Mouse (Mus musculus) hindbrain, embryonic 11.5 days (tissue): Measurements from ENCODE around the gene Gm20716. TPM values are rescaled to one million over a fixed set of nuclear protein-coding genes. Genes with fewer than 3 reads are reported as not detected.

Experiments used
- ATAC-seq: fragments of 200-750 bp; cut with Nextera tagmentation; 2 replicates; pipeline ENCODE4 v1.8.0; 2017; ENCODE audit warnings: mild to moderate bottlenecking, moderate TSS enrichment, moderate library complexity; ENCODE audit not compliant: low FRiP score
- DNase-seq: peaks from one replicate; pipeline ENCODE4 v3.0.0-alpha.2; 2015; ENCODE audit warnings: low spot score
- H3K27ac ChIP-seq: fragments of 300-500 bp; sonication (generic); 2 replicates; pipeline ENCODE4 v1.5.1; 2014; ENCODE audit warnings: mild to moderate bottlenecking, low read depth, low read length
- H3K27me3 ChIP-seq: fragments of 300-500 bp; sonication (generic); 2 replicates; pipeline ENCODE4 v1.6.1; 2014; ENCODE audit warnings: mild to moderate bottlenecking, low read length, moderate library complexity, mixed read lengths; ENCODE audit not compliant: control insufficient read depth, insufficient read depth
- H3K36me3 ChIP-seq: fragments of 300-500 bp; sonication (generic); 2 replicates; pipeline ENCODE4 v1.6.1; 2014; ENCODE audit warnings: mild to moderate bottlenecking, low read length, moderate library complexity, mixed read lengths; ENCODE audit not compliant: control insufficient read depth, insufficient read depth
- H3K4me1 ChIP-seq: fragments of 300-500 bp; sonication (generic); replicated peaks from 2 replicates; pipeline ENCODE4 v1.6.1; 2014; ENCODE audit warnings: low read length, mixed read lengths; ENCODE audit not compliant: control insufficient read depth, insufficient read depth
- H3K4me2 ChIP-seq: fragments of 300-500 bp; sonication (generic); replicated peaks from 2 replicates; pipeline ENCODE4 v1.6.1; 2014; ENCODE audit warnings: mild to moderate bottlenecking, low read depth, low read length
- H3K4me3 ChIP-seq: fragments of 300-500 bp; sonication (generic); 2 replicates; pipeline ENCODE4 v1.5.1; 2014; ENCODE audit warnings: low read depth, low read length
- H3K9ac ChIP-seq: fragments of 300-500 bp; sonication (generic); 2 replicates; pipeline ENCODE4 v1.6.1; 2014; ENCODE audit warnings: low read depth, low read length
- H3K9me3 ChIP-seq: fragments of 300-500 bp; sonication (generic); 2 replicates; pipeline ENCODE4 v1.6.1; 2016; ENCODE audit warnings: low read length; ENCODE audit not compliant: control insufficient read depth
- WGBS: fragments of 180-500 bp; shearing (Covaris S2); extraction: QIAGEN DNeasy Blood & Tissue Kit; methylation state at CpG from one replicate; pipeline ENCODE4 v1.1.7; 2014; 5-methylcytosine and 5-hydroxymethylcytosine counted together
- polyA plus RNA-seq: library from polyadenylated mRNA; unstranded; fragments of >200 nt; fragmentation: Nextera tagmentation; extraction: Ambion mirVana; gene quantifications from 2 replicates; pipeline ENCODE4 v1.2.1, GENCODE M21; 2014

Gene Gm20716
- polyA plus RNA-seq, 1 experiment from 2014 or later = 31.3 TPM

DNA sequence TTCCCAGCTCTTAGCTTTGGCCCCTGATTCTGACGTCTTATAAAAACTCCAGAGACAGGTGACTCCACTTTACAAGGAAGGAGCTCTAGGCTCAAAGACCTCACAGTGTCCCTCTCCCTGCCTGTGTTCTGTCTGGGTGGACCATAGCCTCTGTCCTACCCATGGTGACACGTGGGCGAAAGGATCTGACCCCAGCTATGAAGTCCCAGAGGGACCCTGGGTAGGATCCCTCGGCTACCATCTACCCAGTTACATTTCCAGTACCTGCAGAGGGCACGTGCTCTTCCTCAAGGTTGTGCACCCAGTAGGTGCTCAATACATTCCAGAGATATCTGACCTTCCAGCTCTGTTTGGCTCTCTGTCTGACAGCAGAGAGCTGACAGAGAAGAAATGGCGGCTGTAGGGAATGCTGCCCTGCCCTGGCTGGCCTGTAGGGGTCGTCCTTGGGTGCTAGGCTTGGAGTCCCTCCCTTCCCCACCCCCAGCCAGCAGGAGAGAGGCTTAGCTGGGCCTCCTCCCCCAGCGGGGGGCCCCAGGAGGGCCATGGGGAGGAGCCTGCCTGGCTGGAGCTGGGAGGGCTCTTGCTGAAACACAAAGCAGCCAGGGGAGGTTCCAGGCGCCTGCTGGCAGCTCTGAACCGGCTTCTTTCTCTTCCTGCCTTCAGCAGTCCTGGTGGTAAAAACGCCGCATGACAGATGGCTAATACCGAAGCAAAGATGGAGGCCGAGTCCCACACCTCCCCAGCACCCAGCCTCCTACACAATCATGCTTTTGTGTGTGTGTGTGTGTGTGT lies 75.9 kb downstream of the Gm20716 start:
- Histone ChIP-seq H3K9ac (peak overlapping the region; percentile 31; the same call in 1 of the 2 replicates), H3K4me3 (no peak overlapping the region), H3K4me2 (0 out of 2 replicates have a peak overlapping the region, but pooled peaks have one; percentile 0), H3K27ac (peak overlapping the region; percentile 48; the same call in 1 of the 2 replicates), H3K9me3 (no peaks in the 10 kb centered on the region), H3K36me3 (no peaks in the 10 kb centered on the region), H3K4me1 (peaks cover 5% of the 10 kb centered on the region; the same call in 1 of the 2 replicates), H3K27me3 (no peaks in the 10 kb centered on the region)
- DNase-seq (peak; percentile 97), ATAC-seq (peak; percentile 92)
- 22% methylated on average over 14 of the region's 14 CpGs for WGBS

DNA sequence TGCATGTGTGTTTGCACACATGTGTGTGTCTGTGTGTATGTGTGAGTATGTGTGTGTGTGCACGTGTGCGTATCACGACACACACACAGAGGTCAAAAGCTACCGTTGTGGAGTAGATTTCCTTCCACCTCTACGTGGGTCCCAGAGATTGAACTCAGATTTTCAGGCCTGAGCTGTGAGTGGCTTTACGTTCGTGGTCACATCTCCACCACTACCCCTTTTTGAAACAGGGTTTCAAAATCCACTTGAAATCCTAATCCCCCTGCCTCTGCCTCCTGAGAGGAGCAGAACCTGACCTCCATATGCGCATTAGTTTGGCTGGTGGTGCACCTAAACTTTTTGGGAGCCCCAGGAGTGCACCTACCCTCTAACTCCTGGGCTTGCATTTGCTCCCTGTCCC lies 80.9 kb downstream of the Gm20716 start:
- no peak for ATAC-seq
- 88% methylated on average over 8 of the region's 8 CpGs for WGBS
- Histone ChIP-seq H3K9ac (no peak overlapping the region), H3K9me3 (no peaks in the 10 kb centered on the region), H3K27ac (no peak overlapping the region), H3K36me3 (no peaks in the 10 kb centered on the region), H3K4me2 (no peak overlapping the region), H3K27me3 (no peaks in the 10 kb centered on the region), H3K4me3 (no peak overlapping the region), H3K4me1 (0 out of 2 replicates have a peak, but pooled peaks cover 3% of the 10 kb centered on the region)
- no peak for DNase-seq

DNA sequence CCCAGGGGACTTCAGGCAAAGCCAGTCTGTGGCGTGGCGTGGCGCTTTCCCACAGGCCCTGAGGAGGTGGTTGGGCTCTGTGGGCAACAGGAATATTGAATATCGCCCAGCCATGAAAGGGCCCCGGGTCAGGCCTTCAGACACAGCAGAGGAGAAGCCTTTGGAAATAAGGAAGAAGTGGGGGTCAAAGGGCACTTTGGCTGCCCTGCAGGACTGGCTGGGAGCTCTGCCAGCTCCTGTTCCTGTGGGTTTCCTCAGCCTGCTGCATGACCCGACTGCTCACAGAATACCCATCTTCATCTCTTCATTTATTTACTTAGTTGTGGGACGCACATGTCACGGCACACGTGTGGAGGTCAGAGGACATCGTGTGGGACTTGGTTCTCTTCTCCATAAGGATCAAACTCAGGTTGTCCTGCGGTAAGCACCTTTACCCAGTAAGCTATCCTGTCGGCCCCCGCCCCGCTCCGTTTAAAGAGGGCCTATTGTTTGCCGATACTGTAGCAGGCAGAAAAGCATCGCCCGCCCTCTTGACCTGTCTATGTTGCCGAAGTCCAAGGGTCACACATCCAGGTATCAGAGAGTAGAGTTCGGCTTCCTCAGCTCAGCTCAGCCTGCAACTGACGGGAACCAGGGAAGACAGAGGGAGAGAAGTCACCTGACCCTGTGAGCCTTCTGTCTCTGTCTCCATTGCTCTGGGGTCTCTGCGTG lies 82.3 kb downstream of the Gm20716 start:
- H3K4me3 ChIP-seq = no peak overlapping the region
- no peak overlapping the region for H3K4me2 ChIP-seq
- no peak for ATAC-seq
- no peaks in the 10 kb centered on the region for H3K4me1 ChIP-seq
- no peak overlapping the region for H3K27ac ChIP-seq
- H3K9me3 ChIP-seq = no peaks in the 10 kb centered on the region
- 62% methylated on average over 22 of the region's 22 CpGs for WGBS
- no peak overlapping the region for H3K9ac ChIP-seq
- no peaks in the 10 kb centered on the region for H3K36me3 ChIP-seq
- no peak for DNase-seq
- no peaks in the 10 kb centered on the region for H3K27me3 ChIP-seq

GRCm38 (mm10) chr2:168145437-168145836 lies 84.7 kb downstream of the Gm20716 start:
- H3K4me2 ChIP-seq = no peak overlapping the region
- no peaks in the 10 kb centered on the region for H3K4me1 ChIP-seq
- H3K36me3 ChIP-seq = no peaks in the 10 kb centered on the region
- H3K27ac ChIP-seq = no peak overlapping the region
- ATAC-seq (no peak), DNase-seq (no peak)
- H3K9ac ChIP-seq = no peak overlapping the region
- no peak overlapping the region for H3K4me3 ChIP-seq
- WGBS = 87% methylated on average over 2 of the region's 2 CpGs
- H3K27me3 ChIP-seq = no peaks in the 10 kb centered on the region
- H3K9me3 ChIP-seq = no peaks in the 10 kb centered on the region

GRCm38 (mm10) chr2:168143794-168144193 lies 86.4 kb downstream of the Gm20716 start:
- no peak for ATAC-seq
- Histone ChIP-seq H3K9ac (no peak overlapping the region), H3K27me3 (no peaks in the 10 kb centered on the region), H3K4me3 (no peak overlapping the region), H3K4me1 (no peaks in the 10 kb centered on the region), H3K9me3 (no peaks in the 10 kb centered on the region), H3K27ac (no peak overlapping the region), H3K36me3 (no peaks in the 10 kb centered on the region), H3K4me2 (no peak overlapping the region)
- WGBS = 36% methylated on average over 5 of the region's 5 CpGs
- DNase-seq = peak; percentile 24

DNA sequence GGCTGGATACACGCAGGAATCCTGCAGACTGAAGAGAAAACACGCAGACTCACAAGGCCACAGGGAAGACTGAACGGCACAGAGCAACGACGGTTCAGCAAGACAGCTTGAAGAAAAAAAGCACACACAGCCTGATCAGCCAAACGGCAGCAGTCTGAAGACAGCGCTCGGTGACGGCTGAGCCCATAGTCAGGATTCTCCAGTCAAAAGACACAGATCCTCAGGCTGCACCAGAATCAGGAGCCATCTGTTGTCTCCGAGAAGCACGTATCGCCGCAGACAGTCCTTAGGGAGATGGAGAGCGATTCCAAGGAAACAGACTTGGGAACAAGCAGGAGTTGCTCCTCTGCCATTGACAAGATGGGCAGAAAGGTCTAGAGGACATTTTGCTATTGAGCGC lies 93.0 kb downstream of the Gm20716 start:
- ATAC-seq = no peak
- no peak overlapping the region for H3K4me3 ChIP-seq
- no peak overlapping the region for H3K9ac ChIP-seq
- WGBS = 74% methylated on average over 15 of the region's 15 CpGs
- H3K4me1 ChIP-seq = no peaks in the 10 kb centered on the region
- no peaks in the 10 kb centered on the region for H3K9me3 ChIP-seq
- no peaks in the 10 kb centered on the region for H3K27me3 ChIP-seq
- no peak overlapping the region for H3K27ac ChIP-seq
- DNase-seq = no peak
- no peak overlapping the region for H3K4me2 ChIP-seq
- no peaks in the 10 kb centered on the region for H3K36me3 ChIP-seq

Other genes with a start within 250 kb of the Gm20716 start
- 0.49 and 0.69 TPM in 2 replicates for gene Ripor3, start 219.7 kb downstream of the Gm20716 start, polyA plus RNA-seq
- 7.1 and 7.5 TPM in 2 replicates for gene Pard6b, start 149.4 kb downstream of the Gm20716 start, polyA plus RNA-seq
- gene Adnp, start 23.3 kb downstream of the Gm20716 start, polyA plus RNA-seq = 2.8 and 8.5 TPM in 2 replicates
- gene Dpm1, start 227 bp upstream of the Gm20716 start, polyA plus RNA-seq = 60.4 and 65.1 TPM in 2 replicates
- 8.5 and 8.8 TPM in 2 replicates for gene Mocs3, start 258 bp upstream of the Gm20716 start, polyA plus RNA-seq
- 0.56 and 0.63 TPM in 2 replicates for gene Kcng1, start 51.4 kb upstream of the Gm20716 start, polyA plus RNA-seq